Mouse (Mus musculus): ENCODE measurements around the gene Cd164. TPM values are rescaled to one million over a fixed set of nuclear protein-coding genes. Genes with fewer than 3 reads are reported as not detected.

Cd164 gene
- total RNA-seq, 2 experiments from 2014 or later = 221 to 227 TPM

DNA sequence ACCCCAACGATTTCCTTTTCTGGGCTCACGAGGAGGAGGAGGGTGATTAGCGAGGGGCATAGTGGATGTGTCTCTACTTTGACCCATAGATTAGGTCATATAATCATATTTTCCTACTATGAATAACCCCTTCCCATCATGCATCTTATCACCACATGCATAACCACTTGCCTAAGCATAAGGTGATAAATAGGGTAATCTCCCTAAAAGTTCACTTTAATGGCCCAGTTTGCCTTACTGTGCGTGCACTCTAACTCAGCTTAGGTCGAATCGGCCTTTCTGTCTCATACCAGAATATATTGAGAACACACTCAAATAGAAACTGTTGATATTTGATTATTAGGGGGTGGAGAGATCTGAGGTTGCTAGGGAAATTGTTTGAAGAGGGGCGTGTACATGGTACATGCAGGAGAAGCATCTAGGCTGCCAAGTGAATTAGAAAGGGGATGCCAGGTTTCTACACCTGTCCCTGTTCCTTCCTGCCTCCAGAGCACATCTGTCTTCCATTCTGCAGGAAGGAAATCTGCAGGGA is 26.1 kb downstream of the Cd164 start:
- no peak for DNase-seq (ENCODE audit: low spot score in 2 of 2)

DNA sequence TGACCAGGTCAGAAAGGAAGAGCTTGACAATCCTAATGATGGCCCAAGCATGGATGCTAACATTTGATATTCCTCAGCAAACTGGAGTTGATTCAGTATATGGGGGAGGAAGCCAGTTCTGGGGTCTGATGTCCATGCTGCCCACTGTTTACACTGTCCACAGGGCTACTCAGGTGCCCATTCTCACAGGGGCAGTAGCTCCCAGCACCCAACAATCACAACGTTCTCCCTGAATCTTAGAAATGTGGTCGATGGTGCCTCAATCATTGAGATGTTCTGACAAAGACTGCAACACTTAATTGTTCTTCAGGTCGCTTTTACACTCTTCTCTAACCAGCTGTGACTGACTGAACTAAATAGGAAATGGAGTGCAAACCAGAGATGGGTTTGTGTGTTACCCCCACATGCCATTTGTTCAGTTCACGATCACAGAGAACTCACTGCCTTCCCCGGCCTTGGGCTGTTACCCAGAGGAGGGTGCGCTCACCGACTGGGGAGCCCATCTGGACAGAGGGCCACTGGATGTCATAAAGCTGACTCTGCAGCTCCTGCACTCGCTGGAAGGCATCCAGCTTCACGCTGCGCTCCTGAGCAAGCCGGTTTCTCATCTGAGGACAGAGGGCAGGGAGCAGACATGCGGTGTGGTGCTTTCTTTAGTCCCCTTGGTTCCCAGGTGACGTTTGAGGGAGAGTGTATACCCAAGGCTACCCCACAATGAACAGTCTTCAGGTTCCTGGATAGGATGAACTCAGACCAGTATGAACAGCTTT is 27.4 kb downstream of the Cd164 start:
- peak in 1 of 2 experiments; percentile 25 for DNase-seq (ENCODE audit: low spot score in 2 of 2)

DNA sequence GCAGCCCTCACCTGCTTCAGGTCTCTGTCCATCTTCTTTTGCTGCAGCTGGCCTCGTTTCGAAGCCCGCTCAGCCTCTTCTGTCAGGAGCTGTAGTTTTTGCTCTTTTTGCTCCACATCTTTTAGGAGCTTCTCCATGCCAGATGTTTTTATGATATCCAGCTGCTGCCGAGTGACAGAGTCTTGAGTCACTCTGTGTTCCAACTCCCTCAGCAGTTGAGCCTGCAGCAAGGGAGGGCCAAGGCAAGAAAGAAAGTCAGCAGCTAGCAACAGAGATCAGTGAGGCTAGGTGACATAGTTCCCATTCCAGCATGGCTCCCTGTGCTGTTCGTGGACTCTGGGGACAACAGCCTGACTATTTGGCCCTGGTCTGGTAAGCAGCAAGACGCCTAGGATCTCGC is 31.5 kb downstream of the Cd164 start:
- no peak for DNase-seq (ENCODE audit: low spot score in 2 of 2)

DNA sequence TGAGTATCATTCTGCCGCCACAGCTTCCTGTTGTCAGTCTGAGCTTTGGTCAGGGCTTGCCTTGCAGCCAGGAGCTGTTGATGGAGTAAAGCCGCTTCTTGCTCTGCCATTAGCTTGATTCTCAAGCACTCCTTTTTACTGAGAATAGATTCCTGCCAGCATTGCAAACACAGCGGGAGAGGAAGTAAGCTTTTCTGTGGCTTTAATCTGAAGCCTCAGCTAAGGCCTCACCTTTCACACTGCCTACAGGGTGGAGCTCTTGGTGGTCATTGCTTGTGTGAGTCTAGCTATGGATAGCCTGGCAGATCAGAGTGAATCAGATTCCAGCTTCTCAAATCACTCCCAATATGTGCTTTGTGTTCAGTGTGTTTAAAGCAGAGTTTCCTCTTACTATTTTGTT is 33.1 kb downstream of the Cd164 start:
- DNase-seq (ENCODE audit: low spot score in 2 of 2) = no peak

DNA sequence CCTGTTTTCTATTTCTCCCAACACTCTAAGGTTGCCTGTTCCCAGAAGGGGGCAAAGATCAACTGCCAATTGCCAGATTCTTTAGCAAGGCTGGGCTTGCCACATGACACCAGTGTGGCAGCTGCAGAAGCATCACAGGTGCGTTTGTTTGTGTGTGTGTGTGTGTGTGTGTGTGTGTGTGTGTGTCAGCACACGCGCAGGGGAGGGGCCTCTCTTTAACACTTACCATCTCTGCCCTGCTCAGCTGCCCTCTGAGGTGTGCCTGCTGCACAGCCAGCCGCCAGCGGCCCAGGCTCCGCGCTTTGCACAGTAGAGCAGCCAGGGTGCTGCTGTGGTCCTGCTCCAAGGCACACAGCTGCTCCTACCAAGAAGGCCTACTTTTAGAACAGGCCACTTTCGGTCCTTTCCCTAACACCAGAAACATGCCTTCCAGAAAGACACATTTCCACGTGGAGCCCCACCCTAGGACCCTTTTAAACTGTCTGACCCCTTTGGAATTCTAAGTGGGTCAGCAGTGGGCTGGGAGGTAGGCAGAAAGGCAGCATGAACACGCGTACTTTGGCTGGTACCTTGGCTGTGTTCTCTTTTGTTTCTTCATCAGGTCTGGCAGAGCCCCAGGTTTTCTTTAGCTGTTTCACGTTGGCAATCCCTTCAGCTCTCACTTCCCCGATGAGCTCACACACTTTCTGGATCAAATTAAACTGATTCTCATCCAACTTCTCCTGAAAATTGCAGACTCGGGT is 33.8 kb downstream of the Cd164 start:
- peak in 1 of 2 experiments; percentile 45 for DNase-seq (ENCODE audit: low spot score in 2 of 2)

DNA sequence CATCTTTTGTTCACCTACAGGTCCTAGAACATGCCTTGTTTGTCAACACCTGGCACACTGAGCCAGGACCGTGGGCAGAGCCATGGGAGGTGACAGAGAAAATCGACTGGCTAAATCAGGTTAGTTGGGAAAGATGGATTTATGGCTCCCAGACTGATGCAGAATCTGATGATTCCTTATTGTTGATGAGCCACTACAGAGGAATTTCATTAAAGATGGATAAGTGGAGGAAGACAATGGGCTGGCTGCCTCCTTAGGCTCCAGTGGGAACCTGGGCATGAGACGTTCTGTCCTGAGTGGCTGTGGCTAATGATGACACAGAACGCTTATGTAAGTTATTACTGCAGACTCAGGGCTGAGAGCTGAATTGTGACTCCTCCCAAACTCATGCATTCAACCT is 34.5 kb downstream of the Cd164 start:
- no peak for DNase-seq (ENCODE audit: low spot score in 2 of 2)

DNA sequence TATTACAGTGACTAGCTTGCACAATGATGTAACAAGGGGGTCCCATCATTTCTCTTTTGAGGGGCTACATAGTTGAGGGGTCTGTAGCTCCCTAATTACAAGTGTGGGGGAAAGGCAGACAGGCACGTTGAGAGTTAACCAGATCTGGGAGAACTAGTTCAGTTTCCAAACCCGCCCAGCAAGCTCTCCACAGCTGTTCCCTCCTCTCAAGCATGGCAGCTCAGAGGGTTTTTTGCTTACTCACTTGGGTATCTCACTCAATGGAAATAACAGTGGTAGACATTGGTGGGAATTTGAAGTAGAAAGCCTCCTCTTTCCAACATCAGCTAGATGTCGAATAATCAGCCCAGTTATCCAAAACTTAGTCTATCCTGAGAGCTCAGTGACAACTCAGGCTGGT is 35.9 kb downstream of the Cd164 start:
- DNase-seq (ENCODE audit: low spot score in 2 of 2) = no peak

DNA sequence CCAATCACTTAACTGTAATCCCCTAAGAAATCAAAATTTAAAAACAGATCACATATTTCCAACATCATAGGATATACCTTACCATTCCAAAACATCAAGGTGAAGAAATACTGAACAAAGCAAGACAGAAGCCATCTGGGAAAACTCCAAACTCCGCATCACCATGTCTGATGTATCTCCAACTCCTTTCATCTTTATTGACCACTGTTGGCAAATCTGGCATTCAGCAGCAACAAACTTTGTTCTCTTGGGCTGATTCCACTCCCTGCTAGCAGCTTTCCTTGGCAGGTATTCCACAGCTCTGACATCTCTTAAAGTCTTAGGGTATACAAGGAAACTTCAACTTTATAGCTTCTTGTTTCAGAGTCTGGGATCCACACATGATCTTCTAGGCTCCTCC is 39.2 kb downstream of the Cd164 start:
- no peak for DNase-seq (ENCODE audit: low spot score in 2 of 2)

DNA sequence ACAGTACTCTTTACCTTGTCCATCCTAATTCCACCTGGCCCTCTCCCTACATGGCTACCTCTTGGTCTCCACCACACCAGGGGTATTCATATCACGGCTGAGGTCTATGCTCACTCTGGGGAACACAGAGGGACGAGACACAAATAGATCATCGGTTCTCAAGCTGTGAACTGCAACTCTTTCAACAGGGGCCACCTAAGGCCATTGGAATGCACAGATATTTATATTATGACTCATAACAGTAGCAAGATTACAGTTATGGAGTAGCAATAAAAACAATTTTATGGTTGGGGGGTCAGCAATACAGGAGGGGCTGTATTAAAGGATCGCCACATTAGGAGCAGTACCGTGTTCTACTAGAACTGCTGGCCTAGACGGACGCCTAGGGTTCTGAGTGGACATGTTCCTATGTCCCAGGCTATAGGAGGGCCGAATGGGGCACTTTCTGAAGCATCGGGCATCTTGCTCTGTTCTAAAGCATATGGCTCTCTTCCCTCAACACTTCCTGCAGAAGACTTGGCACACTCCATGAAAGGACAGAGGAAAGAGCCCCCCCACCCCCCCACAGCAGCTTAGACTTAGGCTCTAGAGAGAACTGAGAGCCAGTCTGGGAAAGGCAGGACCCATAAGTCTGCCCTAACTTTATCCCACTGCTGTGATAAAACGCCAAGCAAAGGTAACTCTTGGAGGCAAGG is 42.6 kb downstream of the Cd164 start:
- DNase-seq (ENCODE audit: low spot score in 2 of 2) = no peak

DNA sequence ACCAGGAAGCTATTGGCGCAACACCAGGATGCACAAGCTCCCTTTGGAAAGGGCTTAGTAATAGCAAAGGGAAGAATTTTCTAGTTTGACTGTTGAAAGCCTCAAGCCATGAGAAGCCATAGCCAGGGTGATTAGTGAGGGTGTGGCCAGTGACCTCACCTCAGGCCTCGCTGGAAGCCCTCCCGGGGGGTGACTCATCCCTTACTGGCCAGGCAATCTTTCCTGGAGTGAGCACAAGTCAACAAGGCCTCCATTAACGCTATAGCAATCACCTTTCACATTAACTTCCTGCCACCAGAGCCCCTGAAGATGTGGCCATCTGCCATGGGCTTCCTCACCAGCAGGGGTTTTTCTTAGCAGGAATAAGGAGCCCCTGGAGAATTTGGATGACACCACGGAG is 45.9 kb downstream of the Cd164 start:
- DNase-seq (ENCODE audit: low spot score in 2 of 2) = peak; percentile 50 to 72

DNA sequence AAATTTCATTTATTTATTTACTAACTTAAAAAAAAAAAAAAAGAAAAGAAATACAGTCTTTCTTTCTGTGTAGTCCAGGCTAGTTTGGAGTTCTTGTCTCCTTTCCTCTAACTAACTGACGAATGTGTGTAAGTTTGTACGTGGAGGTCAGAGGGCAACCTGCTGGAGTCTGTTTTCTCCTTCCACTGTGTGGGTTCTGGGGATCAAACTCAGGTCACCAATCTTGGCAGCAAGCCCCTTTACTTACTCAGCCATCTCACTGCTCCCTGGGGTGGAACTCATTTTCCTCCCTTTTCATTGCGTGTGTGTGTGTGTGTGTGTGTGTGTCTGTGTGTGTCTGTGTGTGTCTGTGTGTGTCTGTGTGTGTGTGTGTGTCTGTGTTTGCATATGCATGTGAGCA is 49.1 kb downstream of the Cd164 start:
- DNase-seq (ENCODE audit: low spot score in 2 of 2) = no peak

DNA sequence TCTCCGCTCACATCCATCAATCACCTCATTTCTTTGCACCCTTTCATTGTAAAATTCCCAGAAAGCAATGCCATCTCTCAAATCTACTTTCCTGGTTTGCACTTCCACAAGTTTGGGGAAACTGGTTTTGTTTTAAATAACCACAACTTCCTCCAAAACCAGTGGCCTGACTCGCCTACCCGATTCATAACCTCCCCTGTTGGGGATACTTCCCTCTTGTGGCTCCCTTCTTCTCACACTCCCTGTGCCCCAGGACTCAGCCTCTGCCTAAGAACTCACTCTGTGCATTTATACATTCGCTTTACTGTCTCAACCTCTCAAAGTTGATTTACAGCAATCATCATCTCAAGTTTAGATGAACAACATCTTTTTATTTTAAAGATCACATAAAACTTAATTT is 51.9 kb downstream of the Cd164 start:
- no peak for DNase-seq (ENCODE audit: low spot score in 2 of 2)

DNA sequence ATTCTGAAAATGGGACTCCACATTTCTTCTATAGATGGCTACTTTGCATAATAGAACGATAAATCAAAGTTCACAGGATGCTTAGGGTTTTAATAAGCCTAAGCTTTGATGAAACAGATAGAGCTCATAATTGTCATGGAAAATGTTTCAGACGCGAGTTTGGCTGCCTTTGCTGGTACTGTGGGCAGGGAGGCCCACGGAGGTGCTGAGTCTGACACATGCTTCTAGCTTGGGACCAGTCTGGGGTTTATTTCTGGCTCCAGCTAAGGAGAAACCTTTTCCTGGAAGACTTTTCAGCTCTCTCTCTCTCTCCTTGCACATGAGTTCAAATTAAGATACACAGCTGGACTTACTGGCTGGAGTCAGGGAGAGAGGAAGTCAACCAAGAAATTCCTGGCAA is 53.1 kb downstream of the Cd164 start:
- no peak for DNase-seq (ENCODE audit: low spot score in 2 of 2)

DNA sequence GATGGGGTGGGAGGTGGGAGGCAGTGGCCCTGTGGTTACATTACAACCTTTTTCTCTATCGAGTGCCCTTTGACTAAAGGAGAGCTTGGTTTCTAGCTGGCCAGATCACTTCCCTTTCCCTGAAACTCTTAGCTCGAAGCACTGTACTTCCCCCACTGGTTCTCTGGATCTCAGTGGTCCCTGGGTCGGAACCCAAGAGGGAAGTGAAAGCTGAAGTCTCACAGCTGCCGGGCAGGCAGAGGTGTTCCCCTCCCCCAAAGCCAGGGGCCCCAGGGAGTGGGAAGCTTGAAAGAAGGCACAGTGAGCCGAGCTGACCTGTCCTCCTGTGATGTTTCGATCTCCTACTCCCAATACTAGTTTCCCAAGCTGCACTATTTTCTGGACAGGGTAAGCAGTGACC is 54.0 kb downstream of the Cd164 start:
- no peak for DNase-seq (ENCODE audit: low spot score in 2 of 2)

DNA sequence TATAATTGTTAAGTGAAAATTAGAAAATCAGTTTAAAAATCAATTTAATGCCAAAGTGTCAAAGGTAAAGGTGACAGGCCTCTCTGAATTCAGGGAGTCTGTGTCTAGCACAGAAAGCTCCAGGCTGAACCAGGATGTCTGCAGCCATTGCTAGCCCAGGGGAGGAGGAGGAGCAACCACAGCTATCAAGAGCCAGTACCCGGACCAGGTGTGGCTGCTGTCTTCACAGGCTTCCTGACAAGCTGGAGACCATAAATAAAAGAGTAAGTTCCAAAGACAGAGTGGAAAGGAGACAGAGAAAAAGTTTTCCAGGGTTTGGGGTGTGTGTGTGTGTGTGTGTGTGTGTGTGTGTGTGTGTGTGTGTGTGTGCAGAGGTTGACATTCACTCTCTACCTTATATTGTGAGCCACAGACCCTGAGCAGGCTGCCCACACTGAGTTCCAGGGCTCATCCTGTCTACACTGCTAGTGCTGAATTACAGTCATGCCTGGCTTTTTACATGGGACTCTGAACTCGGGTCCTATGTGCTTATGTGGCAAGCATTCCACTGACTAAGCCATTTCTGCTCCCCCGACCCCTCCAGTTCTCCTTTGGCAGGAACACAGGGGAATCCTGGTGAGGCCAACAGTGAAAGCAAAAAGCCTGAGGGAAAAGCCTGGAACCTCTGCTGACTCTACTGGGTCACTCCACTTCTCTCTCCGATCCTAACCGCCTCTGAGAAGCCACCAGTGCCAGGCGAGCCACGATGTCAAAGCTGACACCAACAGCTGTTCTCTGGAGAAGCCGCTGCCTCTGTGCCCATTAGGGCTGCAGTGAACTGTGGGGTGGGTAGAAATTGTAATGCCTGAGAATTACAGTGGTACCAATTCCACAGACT is 56.5 kb downstream of the Cd164 start:
- DNase-seq (ENCODE audit: low spot score in 2 of 2) = peak in 1 of 2 experiments; percentile 32

DNA sequence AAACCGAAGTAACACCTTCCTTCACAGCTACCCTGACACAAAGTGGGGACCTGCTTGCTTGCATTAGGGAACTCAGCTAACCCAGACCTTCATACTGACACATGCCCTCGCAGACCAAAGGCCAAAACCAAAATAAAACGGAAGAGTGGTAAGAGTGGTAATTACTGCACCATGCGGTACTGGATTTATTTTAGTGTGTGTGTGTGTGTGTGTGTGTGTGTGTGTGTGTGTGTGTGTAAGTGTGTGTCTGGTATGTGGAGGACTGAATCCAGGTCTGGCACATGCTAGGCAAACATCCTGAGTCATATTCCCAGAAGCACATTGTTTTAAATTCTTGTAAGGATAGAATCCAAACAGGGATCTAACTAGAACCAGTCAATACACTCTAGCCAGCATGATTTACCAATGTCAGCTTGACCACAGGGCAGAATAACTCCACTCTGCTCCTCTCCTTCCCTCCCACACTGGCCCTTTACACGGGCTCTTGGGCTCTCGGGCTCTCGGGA is 57.2 kb downstream of the Cd164 start:
- DNase-seq (ENCODE audit: low spot score in 2 of 2) = no peak

DNA sequence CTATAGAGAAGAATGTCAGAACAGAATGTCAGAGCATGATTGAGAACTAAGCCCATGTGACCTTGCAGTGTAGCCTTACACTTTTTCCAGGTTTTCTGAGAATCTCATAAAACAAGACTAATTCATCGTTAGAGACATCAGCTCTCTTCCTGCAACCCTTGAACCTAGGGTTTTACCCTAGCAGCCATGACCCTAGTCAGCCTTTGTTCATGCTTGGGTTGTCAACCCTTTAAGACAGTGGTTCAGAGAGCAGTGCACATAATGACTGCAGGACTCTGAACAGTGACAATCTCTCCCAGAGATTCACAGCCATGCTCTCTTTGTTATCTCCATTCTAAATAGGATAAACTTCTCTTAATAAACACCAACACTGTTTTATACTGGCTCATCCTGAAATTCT is 59.3 kb downstream of the Cd164 start:
- no peak for DNase-seq (ENCODE audit: low spot score in 2 of 2)

DNA sequence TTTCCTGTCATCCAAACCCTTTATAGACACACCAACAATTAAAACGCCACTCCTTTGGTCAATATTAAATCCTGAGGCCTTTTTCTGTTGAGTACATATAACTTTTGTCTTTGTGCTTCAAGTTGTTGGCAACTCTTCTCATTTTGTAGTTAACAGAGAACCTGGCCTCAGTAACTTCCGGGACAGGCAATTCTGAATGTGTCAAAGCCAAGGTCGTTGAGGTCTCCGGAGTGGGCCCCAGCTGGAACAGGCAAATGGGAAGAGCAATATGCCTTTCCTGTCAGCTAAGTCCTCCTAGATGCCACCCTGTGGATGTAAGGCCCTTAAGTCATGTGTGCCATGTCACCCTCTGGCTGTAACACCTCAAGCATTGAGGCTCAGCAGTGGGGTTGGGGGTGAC is 61.2 kb downstream of the Cd164 start:
- no peak for DNase-seq (ENCODE audit: low spot score in 2 of 2)
